Comparison of ENCODE assay signal across 10 mouse cellular contexts in the genomic region with DNA sequence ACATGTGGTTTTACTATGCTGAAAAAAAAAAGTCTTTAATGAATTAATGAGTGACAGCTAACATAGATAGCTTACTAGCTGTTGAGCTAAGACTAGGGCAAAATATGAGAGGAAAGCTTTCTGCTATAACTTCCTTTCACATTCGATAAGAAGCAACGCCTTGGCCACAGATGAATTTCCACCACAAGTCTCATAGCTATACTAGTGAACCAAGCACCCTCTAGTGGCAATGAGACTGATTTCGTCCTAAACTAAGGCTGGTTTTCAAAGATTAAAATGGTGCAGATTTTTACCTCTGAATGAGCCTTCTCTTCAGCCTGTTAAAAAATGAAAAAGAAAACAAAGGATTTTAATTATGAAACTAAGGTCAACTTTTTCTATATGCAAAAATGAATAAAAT.
DNase-seq lines count a peak whose midpoint lies in the region; ATAC-seq and TF ChIP-seq lines count a peak whose summit lies in the region.
"Had no signal": no experiment of that assay in that cellular context is flagged by ENCODE, and none has a peak within 500 bp of the region (broad histone marks: within the 10 kb centered on the region; RNA-seq: fewer than 3 reads in every experiment).

No protein-coding gene starts in this region.

- WGBS in cerebellum, adult 2 months, result 21% methylated on average over 3 of the region's 3 CpGs

- no peak overlapping the region for H3K27ac ChIP-seq in cerebellum, adult 2 months (ENCODE audit: insufficient read depth, low read length)
- H3K27ac ChIP-seq: limb, embryonic 13.5 days had no signal

- no peak for TF ChIP-seq POLR2A in cerebellum, adult 2 months (IDR thresholded peaks at IDR 0.05; ENCODE audit: borderline replicate concordance, insufficient read depth, low read length)

- no peaks in the 10 kb centered on the region for H3K27me3 ChIP-seq in cerebellum, adult 2 months (ENCODE audit: control insufficient read depth, insufficient read depth, low read length)
- H3K27me3 ChIP-seq: limb, embryonic 13.5 days had no signal

- TF ChIP-seq CTCF in cerebellum, adult 2 months (IDR thresholded peaks at IDR 0.05; ENCODE audit: borderline replicate concordance, insufficient read depth, low read depth, low read length), result peak; percentile 15; the same call in 1 of the 2 replicates

- H3K4me1 ChIP-seq in cerebellum, adult 2 months (ENCODE audit: control insufficient read depth, insufficient read depth, low read length), result peaks cover 5% of the 10 kb centered on the region; the same call in 1 of the 2 replicates
- H3K4me1 ChIP-seq: limb, embryonic 13.5 days had no signal

- intact Hi-C loops in left cerebral cortex, postnatal 14 days (cut with DNase I), result no loop called here
- intact Hi-C loops in left cerebral cortex, postnatal 10 days (cut with DNase I), result no loop called here

- 0 out of 2 replicates have a peak, but pooled peaks have one; percentile 59 for ATAC-seq in megakaryocyte-erythroid progenitor cell, adult 5-6 weeks (replicated peaks; ENCODE audit: low FRiP score, low TSS enrichment, poor library complexity, severe bottlenecking)

- no peak overlapping the region for H3K4me3 ChIP-seq in cerebellum, adult 2 months (replicated peaks; ENCODE audit: insufficient read depth, low read depth, low read length)
- H3K4me3 ChIP-seq: limb, embryonic 13.5 days; myocyte had no signal

- DNase-seq in adrenal gland, postnatal 14 days, result peak; percentile 12
- no peak for DNase-seq in adrenal gland, adult 8-10 months
- peak; percentile 49 to 58 for DNase-seq in left cerebral cortex, postnatal 14 days (ENCODE audit: low spot score in 2 of 2)
- no peak for DNase-seq in left cerebral cortex, postnatal 10 days (ENCODE audit: extremely low spot score in 1 of 2, low spot score in 2 of 2)
- DNase-seq in cerebellum, adult 2 months, result peak in 1 of 2 experiments; percentile 65
- DNase-seq in adrenal gland, adult 2 months, result no peak
- no peak for DNase-seq in left cerebral cortex, adult 11 months (ENCODE audit: low spot score)

Comparison
In these comparisons a context has a peak if more than half of its experiments do, and no peak if none do; other contexts are left out.
1. DNase-seq: peak in adrenal gland, postnatal 14 days (single experiment) and left cerebral cortex, postnatal 14 days (2 of 2); none in adrenal gland, adult 8-10 months (single experiment), left cerebral cortex, postnatal 10 days (0 of 2), adrenal gland, adult 2 months (single experiment) and left cerebral cortex, adult 11 months (single experiment).